Mouse (Mus musculus) ES-Bruce4 (cell line): ENCODE results near the gene Oaz3.

Experiments
- CTCF ChIP-seq: IDR thresholded peaks from one replicate; pipeline ENCODE4 v1.8.1; 2011; ENCODE audit warnings: low read depth, low read length
- EP300 ChIP-seq: IDR thresholded peaks from 2 replicates; pipeline ENCODE4 v1.6.1; 2011; ENCODE audit warnings: low read depth, low read length; ENCODE audit not compliant: insufficient read depth
- POLR2A ChIP-seq: IDR thresholded peaks from one replicate; pipeline ENCODE4 v1.8.1; 2011; ENCODE audit warnings: low read length; ENCODE audit not compliant: insufficient read depth

GRCm38 (mm10) chr3:94396336-94396735 lies 47.4 kb downstream of the Oaz3 start:
- TF ChIP-seq CTCF, result no peak
- no peak for TF ChIP-seq POLR2A
- TF ChIP-seq EP300, result no peak
